Mouse (Mus musculus): ENCODE results near the gene Sfrp5. TPM values are rescaled to one million over a fixed set of nuclear protein-coding genes. Genes with fewer than 3 reads are reported as not detected.
A peak's percentile ranks its signal among the peaks of the same experiment; 100 is the strongest.

Sfrp5 gene
- polyA plus RNA-seq, 1 experiment: not detected

GRCm38 (mm10) chr19:42167489-42167888, 34.6 kb downstream of the Sfrp5 start:
- WGBS: 86% methylated on average over 9 of the region's 9 CpGs
- no peak for TF ChIP-seq CTCF (IDR thresholded peaks at IDR 0.05; ENCODE audit: control insufficient read depth, insufficient read depth, low read length)
- TF ChIP-seq POLR2A (IDR thresholded peaks at IDR 0.05; ENCODE audit: borderline replicate concordance, control insufficient read depth, low read depth, low read length): no peak
- H3K27ac ChIP-seq (ENCODE audit: control insufficient read depth, insufficient read depth, low read depth, low read length, poor library complexity): no peak overlapping the region
- H3K4me1 ChIP-seq (ENCODE audit: control insufficient read depth, insufficient read depth, low read length): peaks cover 3% of the 10 kb centered on the region
- no peak overlapping the region for H3K4me3 ChIP-seq (replicated peaks; ENCODE audit: control insufficient read depth, low read depth, low read length)

GRCm38 (mm10) chr19:42166766-42167165, 35.3 kb downstream of the Sfrp5 start:
- no peak overlapping the region for H3K4me3 ChIP-seq (replicated peaks; ENCODE audit: control insufficient read depth, low read depth, low read length)
- H3K4me1 ChIP-seq (ENCODE audit: control insufficient read depth, insufficient read depth, low read length): peaks cover 3% of the 10 kb centered on the region
- no peak overlapping the region for H3K27ac ChIP-seq (ENCODE audit: control insufficient read depth, insufficient read depth, low read depth, low read length, poor library complexity)
- WGBS: 53% methylated on average over 3 of the region's 3 CpGs
- no peak for TF ChIP-seq CTCF (IDR thresholded peaks at IDR 0.05; ENCODE audit: control insufficient read depth, insufficient read depth, low read length)
- TF ChIP-seq POLR2A (IDR thresholded peaks at IDR 0.05; ENCODE audit: borderline replicate concordance, control insufficient read depth, low read depth, low read length): no peak

GRCm38 (mm10) chr19:42166130-42166529, 35.9 kb downstream of the Sfrp5 start:
- Histone ChIP-seq H3K27ac (ENCODE audit: control insufficient read depth, insufficient read depth, low read depth, low read length, poor library complexity) (no peak overlapping the region), H3K4me3 (replicated peaks; ENCODE audit: control insufficient read depth, low read depth, low read length) (no peak overlapping the region), H3K4me1 (ENCODE audit: control insufficient read depth, insufficient read depth, low read length) (peaks cover 1% of the 10 kb centered on the region; the same call in 1 of the 2 replicates)
- peak; percentile 97 for TF ChIP-seq CTCF (IDR thresholded peaks at IDR 0.05; ENCODE audit: control insufficient read depth, insufficient read depth, low read length)
- no peak for TF ChIP-seq POLR2A (IDR thresholded peaks at IDR 0.05; ENCODE audit: borderline replicate concordance, control insufficient read depth, low read depth, low read length)
- 3% methylated on average over 12 of the region's 12 CpGs for WGBS

- Histone ChIP-seq H3K27ac (ENCODE audit: control insufficient read depth, insufficient read depth, low read depth, low read length, poor library complexity) (no peak overlapping the region), H3K4me3 (replicated peaks; ENCODE audit: control insufficient read depth, low read depth, low read length) (no peak overlapping the region), H3K4me1 (ENCODE audit: control insufficient read depth, insufficient read depth, low read length) (no peaks in the 10 kb centered on the region; the same call in 1 of the 2 replicates)
- 71% methylated on average over 7 of the region's 7 CpGs for WGBS
- TF ChIP-seq CTCF (IDR thresholded peaks at IDR 0.05; ENCODE audit: control insufficient read depth, insufficient read depth, low read length): no peak
- no peak for TF ChIP-seq POLR2A (IDR thresholded peaks at IDR 0.05; ENCODE audit: borderline replicate concordance, control insufficient read depth, low read depth, low read length)
Measured at GRCm38 (mm10) chr19:42164188-42164587, 37.9 kb downstream of the Sfrp5 start.

- Histone ChIP-seq H3K27ac (ENCODE audit: control insufficient read depth, insufficient read depth, low read depth, low read length, poor library complexity) (no peak within 1 kb of the TSS), H3K4me1 (ENCODE audit: control insufficient read depth, insufficient read depth, low read length) (no peaks in the 10 kb centered on the region; the same call in 1 of the 2 replicates), H3K4me3 (replicated peaks; ENCODE audit: control insufficient read depth, low read depth, low read length) (no peak within 1 kb of the TSS)
- no peak for TF ChIP-seq CTCF (IDR thresholded peaks at IDR 0.05; ENCODE audit: control insufficient read depth, insufficient read depth, low read length)
- no peak for TF ChIP-seq POLR2A (IDR thresholded peaks at IDR 0.05; ENCODE audit: borderline replicate concordance, control insufficient read depth, low read depth, low read length)
- 62% methylated on average over 5 of the region's 5 CpGs for WGBS
Measured at GRCm38 (mm10) chr19:42163764-42164163, 38.3 kb downstream of the Sfrp5 start, which contains the start of gene Zfyve27. Gene Zfyve27 (plus strand): TSS chr19:42163951.

- TF ChIP-seq CTCF (IDR thresholded peaks at IDR 0.05; ENCODE audit: control insufficient read depth, insufficient read depth, low read length): no peak
- no peak for TF ChIP-seq POLR2A (IDR thresholded peaks at IDR 0.05; ENCODE audit: borderline replicate concordance, control insufficient read depth, low read depth, low read length)
- Histone ChIP-seq H3K27ac (ENCODE audit: control insufficient read depth, insufficient read depth, low read depth, low read length, poor library complexity) (peak overlapping the region; percentile 76), H3K4me3 (replicated peaks; ENCODE audit: control insufficient read depth, low read depth, low read length) (no peak overlapping the region), H3K4me1 (ENCODE audit: control insufficient read depth, insufficient read depth, low read length) (peaks cover 5% of the 10 kb centered on the region; the same call in 1 of the 2 replicates)
- WGBS: 53% methylated on average over 13 of the region's 13 CpGs
Measured at GRCm38 (mm10) chr19:42158246-42159017, 43.6 kb downstream of the Sfrp5 start.

- Histone ChIP-seq H3K4me1 (ENCODE audit: control insufficient read depth, insufficient read depth, low read length) (peaks cover 5% of the 10 kb centered on the region; the same call in 1 of the 2 replicates), H3K27ac (ENCODE audit: control insufficient read depth, insufficient read depth, low read depth, low read length, poor library complexity) (peak overlapping the region; percentile 76), H3K4me3 (replicated peaks; ENCODE audit: control insufficient read depth, low read depth, low read length) (no peak overlapping the region)
- no peak for TF ChIP-seq POLR2A (IDR thresholded peaks at IDR 0.05; ENCODE audit: borderline replicate concordance, control insufficient read depth, low read depth, low read length)
- TF ChIP-seq CTCF (IDR thresholded peaks at IDR 0.05; ENCODE audit: control insufficient read depth, insufficient read depth, low read length): no peak
- WGBS: 18% methylated on average over 12 of the region's 12 CpGs
Measured at GRCm38 (mm10) chr19:42157493-42158237, 44.4 kb downstream of the Sfrp5 start.

- Histone ChIP-seq H3K4me3 (replicated peaks; ENCODE audit: control insufficient read depth, low read depth, low read length) (no peak overlapping the region), H3K4me1 (ENCODE audit: control insufficient read depth, insufficient read depth, low read length) (peaks cover 2% of the 10 kb centered on the region; the same call in 1 of the 2 replicates), H3K27ac (ENCODE audit: control insufficient read depth, insufficient read depth, low read depth, low read length, poor library complexity) (no peak overlapping the region)
- 16% methylated on average over 6 of the region's 6 CpGs for WGBS
- TF ChIP-seq POLR2A (IDR thresholded peaks at IDR 0.05; ENCODE audit: borderline replicate concordance, control insufficient read depth, low read depth, low read length) (no peak), CTCF (IDR thresholded peaks at IDR 0.05; ENCODE audit: control insufficient read depth, insufficient read depth, low read length) (peak; percentile 81)
Measured at GRCm38 (mm10) chr19:42151990-42152389, 50.1 kb downstream of the Sfrp5 start.

All from bone marrow, adult 2 months (tissue).